Mouse (Mus musculus): ENCODE measurements at regions not wholly inside any gene's neighbourhood (a gene's known extent, or its start where the extent isn't known, plus 50 kb on each side); places are given as distances from the start of the nearest gene placed in this dataset.

GRCm38 (mm10) chr5:118380052-118380421, 135.0 kb downstream of the 2410131K14Rik start:
- no peak for DNase-seq (ENCODE audit: low spot score in 2 of 2)

- peak in 1 of 2 experiments; percentile 41 for DNase-seq (ENCODE audit: low spot score in 2 of 2)
Observed at GRCm38 (mm10) chr5:118380422-118381293, 135.6 kb downstream of the 2410131K14Rik start.

GRCm38 (mm10) chr5:118381294-118381675, 136.3 kb downstream of the 2410131K14Rik start:
- DNase-seq (ENCODE audit: low spot score in 2 of 2) = peak; percentile 67 to 69

GRCm38 (mm10) chr5:118386126-118386525, 141.1 kb downstream of the 2410131K14Rik start:
- DNase-seq (ENCODE audit: low spot score in 2 of 2) = no peak

GRCm38 (mm10) chr5:118388419-118388818, 143.4 kb downstream of the 2410131K14Rik start:
- DNase-seq (ENCODE audit: low spot score in 2 of 2) = no peak

GRCm38 (mm10) chr5:118390691-118391373, 145.8 kb downstream of the 2410131K14Rik start:
- DNase-seq (ENCODE audit: low spot score in 2 of 2) = no peak

GRCm38 (mm10) chr5:118392932-118393487, 148.0 kb downstream of the 2410131K14Rik start:
- DNase-seq (ENCODE audit: low spot score in 2 of 2) = no peak

- DNase-seq (ENCODE audit: low spot score in 2 of 2) = no peak
Observed at GRCm38 (mm10) chr5:118394051-118394450, 149.0 kb downstream of the 2410131K14Rik start.

GRCm38 (mm10) chr5:118396004-118396725, 151.1 kb downstream of the 2410131K14Rik start:
- no peak for DNase-seq (ENCODE audit: low spot score in 2 of 2)

GRCm38 (mm10) chr5:118400926-118401325, 155.9 kb downstream of the 2410131K14Rik start:
- no peak for DNase-seq (ENCODE audit: low spot score in 2 of 2)

GRCm38 (mm10) chr5:118404398-118404797, 156.1 kb upstream of the Med13l start:
- DNase-seq (ENCODE audit: low spot score in 2 of 2) = no peak

GRCm38 (mm10) chr5:118405421-118405820, 155.1 kb upstream of the Med13l start:
- DNase-seq (ENCODE audit: low spot score in 2 of 2) = no peak

- DNase-seq (ENCODE audit: low spot score in 2 of 2) = no peak
Observed at GRCm38 (mm10) chr5:118407451-118407850, 153.0 kb upstream of the Med13l start.

GRCm38 (mm10) chr5:118407973-118408372, 152.5 kb upstream of the Med13l start:
- no peak for DNase-seq (ENCODE audit: low spot score in 2 of 2)

- no peak for DNase-seq (ENCODE audit: low spot score in 2 of 2)
Observed at GRCm38 (mm10) chr5:118408826-118409225, 151.7 kb upstream of the Med13l start.

GRCm38 (mm10) chr5:118413428-118414282, 146.8 kb upstream of the Med13l start:
- DNase-seq (ENCODE audit: low spot score in 2 of 2) = peak; percentile 39 to 45

- no peak for DNase-seq (ENCODE audit: low spot score in 2 of 2)
Observed at GRCm38 (mm10) chr5:118419344-118420037, 141.0 kb upstream of the Med13l start.

GRCm38 (mm10) chr5:118421884-118422821, 138.3 kb upstream of the Med13l start:
- DNase-seq (ENCODE audit: low spot score in 2 of 2) = no peak

GRCm38 (mm10) chr5:118424177-118424576, 136.3 kb upstream of the Med13l start:
- DNase-seq (ENCODE audit: low spot score in 2 of 2) = no peak

Data from thymus, postnatal 10 days (tissue).